Mouse (Mus musculus) embryo, embryonic 11.5 days (tissue): ENCODE measurements at regions not wholly inside any gene's neighbourhood (a gene's known extent, or its start where the extent isn't known, plus 50 kb on each side); places are given as distances from the start of the nearest gene placed in this dataset.

ENCODE experiments used
- DNase-seq: peaks from one replicate; pipeline ENCODE4 v3.0.0-alpha.2; 2012; ENCODE audit warnings: low read depth, low spot score

DNA sequence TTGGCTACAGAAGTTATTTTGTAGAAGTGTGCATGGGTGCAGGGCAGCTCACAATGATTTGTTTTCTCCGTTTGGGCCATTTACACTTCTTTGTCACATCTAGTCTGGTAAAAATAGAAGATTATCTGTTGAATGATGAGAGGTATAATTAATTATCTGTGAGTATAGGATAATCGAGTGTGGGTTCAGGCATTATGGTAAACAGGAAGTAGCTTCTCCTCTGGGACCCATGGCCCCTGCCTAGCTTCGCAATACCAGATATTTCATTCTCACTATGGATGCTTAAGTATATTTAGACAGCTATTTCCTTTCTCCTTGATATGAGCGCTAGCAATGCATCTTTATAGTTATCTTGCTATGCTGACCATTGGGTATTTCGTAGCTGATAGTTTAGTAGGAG is 1373.7 kb upstream of the Pcdh20 start:
- DNase-seq, result no peak

DNA sequence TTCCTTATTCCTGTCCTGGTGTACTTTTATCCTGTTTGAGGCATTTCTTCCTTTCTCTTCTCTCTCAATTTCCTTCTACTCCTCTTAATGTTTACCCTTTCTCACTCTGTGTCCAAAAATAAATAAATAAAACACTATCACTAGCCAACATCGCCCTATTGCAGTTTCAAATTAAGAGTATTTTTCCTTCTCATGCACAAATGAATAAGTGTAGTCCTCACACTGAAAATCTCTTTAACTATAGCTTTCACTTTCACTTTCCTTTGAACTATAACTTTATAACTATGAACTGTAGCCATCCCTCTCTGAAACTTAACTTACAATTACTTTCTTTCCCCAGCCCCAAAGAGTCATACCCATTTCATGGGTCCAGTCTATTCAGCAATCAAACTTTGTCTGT is 1355.5 kb upstream of the Pcdh20 start:
- DNase-seq, result no peak

DNA sequence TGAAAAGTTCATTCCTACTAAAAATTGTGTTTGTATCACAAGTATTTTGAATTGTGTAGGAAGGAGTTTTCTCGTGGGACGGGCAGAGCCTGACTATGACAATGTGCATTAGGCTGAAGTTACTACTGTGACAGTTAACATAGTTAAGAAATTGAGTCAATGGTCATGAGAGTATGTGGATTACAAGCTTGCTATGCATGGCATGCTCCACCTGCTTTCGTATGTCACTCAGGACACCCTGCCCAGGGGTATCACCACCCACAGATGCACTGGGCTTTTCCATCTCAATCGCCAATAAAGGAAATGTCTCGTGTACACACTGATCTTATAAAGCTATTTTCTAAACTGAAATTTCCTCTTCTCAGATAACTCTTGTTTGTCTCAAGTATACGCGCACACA is 1354.8 kb upstream of the Pcdh20 start:
- no peak for DNase-seq

- DNase-seq, result peak; percentile 31
These were observed 1352.2 kb upstream of the Pcdh20 start for GRCm38 (mm10) chr14:89823436-89823835.

DNA sequence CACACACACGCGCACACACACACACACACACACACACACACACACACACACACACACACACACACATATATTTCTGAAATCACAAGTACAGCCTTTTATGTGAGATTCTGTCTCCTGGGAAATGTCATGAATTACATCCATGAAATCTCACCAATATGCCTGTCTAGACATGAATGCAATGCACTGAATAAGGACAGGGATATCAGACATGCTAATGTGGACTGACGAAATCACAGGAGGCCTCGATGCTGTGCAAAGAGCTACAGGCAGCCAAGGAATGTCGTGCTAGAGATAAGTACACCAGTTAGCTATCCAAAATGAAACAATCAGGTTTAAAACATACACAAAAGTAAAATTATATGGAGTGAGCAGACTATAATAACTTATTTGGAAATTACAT is 1351.0 kb upstream of the Pcdh20 start:
- DNase-seq, result peak; percentile 5

- no peak for DNase-seq
These were observed 1335.6 kb upstream of the Pcdh20 start for GRCm38 (mm10) chr14:89806825-89807224.

DNA sequence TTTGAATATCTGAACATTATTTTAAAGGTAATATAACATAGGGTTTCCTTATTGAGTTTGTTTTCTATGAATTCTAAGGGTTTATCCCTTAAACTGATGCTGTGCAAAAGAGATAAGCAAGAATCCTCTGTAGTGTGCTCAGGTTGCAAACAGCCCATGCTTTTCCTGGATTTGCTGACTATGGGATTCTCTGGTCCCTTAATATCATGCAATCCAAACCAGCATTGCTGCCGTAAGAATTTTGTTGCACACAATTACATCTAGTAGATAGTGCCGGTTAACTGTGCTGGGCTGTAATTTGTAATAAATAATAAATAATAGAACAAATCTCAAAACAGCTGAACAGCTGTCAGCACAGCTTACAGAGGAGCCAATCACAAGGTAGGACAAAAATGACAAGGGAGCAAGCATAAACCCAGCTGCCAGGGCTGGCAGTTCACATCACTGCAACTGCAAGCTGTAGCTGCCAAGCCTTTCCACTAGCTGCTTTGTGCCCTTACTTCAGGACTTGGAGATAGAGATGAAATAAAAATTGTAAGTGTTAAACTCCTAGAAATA is 1333.6 kb upstream of the Pcdh20 start:
- DNase-seq, result no peak

DNA sequence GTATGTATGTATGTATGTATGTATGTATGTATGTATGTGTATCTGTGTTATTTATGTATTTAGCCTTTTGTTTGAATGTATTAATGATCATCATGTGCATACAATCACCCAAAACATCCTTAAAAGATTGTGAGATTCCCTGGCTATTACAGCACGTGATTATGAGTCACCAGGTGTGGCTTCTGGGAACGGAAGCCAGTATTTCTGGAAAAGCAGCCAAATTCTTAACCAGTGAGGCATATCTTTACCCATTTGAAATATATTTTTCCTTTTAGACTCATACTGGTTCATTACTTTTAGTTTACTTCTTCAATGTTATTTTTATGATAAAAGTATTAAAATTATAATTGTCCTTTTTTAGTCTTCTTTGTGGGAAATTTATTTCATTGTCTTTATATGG is 1284.6 kb upstream of the Pcdh20 start:
- no peak for DNase-seq

DNA sequence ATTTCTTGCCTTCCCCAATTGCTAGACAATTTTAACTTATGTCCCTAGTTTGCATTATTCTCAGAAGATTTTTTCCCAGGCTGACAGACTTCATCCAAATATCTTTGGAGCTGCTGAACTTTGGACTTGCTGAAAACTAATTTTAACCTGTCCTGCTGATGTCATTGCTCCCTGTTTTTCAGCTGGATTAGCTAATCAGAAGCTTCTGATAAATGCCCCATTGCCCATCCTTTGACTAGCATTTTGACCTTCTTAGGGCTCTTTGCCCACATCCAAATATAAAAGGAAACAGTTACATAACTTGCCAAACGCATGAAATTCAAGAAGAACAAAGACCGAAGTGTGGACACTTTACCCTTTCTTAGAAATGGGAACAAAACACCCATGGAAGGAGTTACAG is 1242.5 kb upstream of the Pcdh20 start:
- DNase-seq, result no peak
